Mouse (Mus musculus): ENCODE data around the gene Wfikkn2. TPM values are rescaled to one million over a fixed set of nuclear protein-coding genes. Genes with fewer than 3 reads are reported as not detected.

The Wfikkn2 gene
- 0.24 and 1.5 TPM in 2 replicates for polyA plus RNA-seq (2021; fragmentation: Nextera tagmentation)
- long read RNA-seq, experiment 1 = 0 reads
- long read RNA-seq, experiment 2, partial matches to known transcripts = 0 of 1 reads
- long read RNA-seq, experiment 2, other reads (novel, unspliced or antisense) = 0 of 1 reads

GRCm38 (mm10) chr11:94245955-94246788 is at the start of gene Wfikkn2:
Gene Wfikkn2, minus strand, starts transcription at chr11:94246005.

GRCm38 (mm10) chr11:94281199-94282181 is 35.7 kb upstream of the Wfikkn2 start, which contains the start of gene Gm21885:
Gene Gm21885, plus strand, starts transcription at chr11:94281873.

GRCm38 (mm10) chr11:94211124-94211603 is 34.6 kb downstream of the Wfikkn2 start, which contains the start of gene Tob1:
Gene Tob1, plus strand, starts transcription at chr11:94211454.

Other genes starting within 250 kb of the Wfikkn2 start
- gene Spag9, start 249.9 kb downstream of the Wfikkn2 start, polyA plus RNA-seq (2021; fragmentation: Nextera tagmentation) = 49.3 and 61.8 TPM in 2 replicates
- gene Tob1, start 34.6 kb downstream of the Wfikkn2 start, polyA plus RNA-seq (2021; fragmentation: Nextera tagmentation) = 10.9 and 11.7 TPM in 2 replicates
- gene Gm21885, start 35.9 kb upstream of the Wfikkn2 start, polyA plus RNA-seq (2021; fragmentation: Nextera tagmentation) = not detected in 2 replicates
- 16.5 and 19.2 TPM in 2 replicates for gene Luc7l3, start 76.0 kb upstream of the Wfikkn2 start, polyA plus RNA-seq (2021; fragmentation: Nextera tagmentation)
- 16.9 and 21.2 TPM in 2 replicates for gene Ankrd40, start 82.0 kb upstream of the Wfikkn2 start, polyA plus RNA-seq (2021; fragmentation: Nextera tagmentation)
- gene Abcc3, start 147.0 kb upstream of the Wfikkn2 start, polyA plus RNA-seq (2021; fragmentation: Nextera tagmentation) = 1.4 and 2.2 TPM in 2 replicates
- gene Cacna1g, start 228.2 kb upstream of the Wfikkn2 start, polyA plus RNA-seq (2021; fragmentation: Nextera tagmentation) = 4.9 and 6.2 TPM in 2 replicates
- gene Spata20, start 240.2 kb upstream of the Wfikkn2 start, polyA plus RNA-seq (2021; fragmentation: Nextera tagmentation) = not detected in 2 replicates

All from layer of hippocampus, adult 6 months (tissue).